Mouse (Mus musculus): ENCODE results near the gene Mmp7. TPM values are rescaled to one million over a fixed set of nuclear protein-coding genes. Genes with fewer than 3 reads are reported as not detected.

The Mmp7 gene
- polyA plus RNA-seq (2011; ENCODE audit: insufficient read depth, insufficient read length, low read depth, missing spikeins): not detected in 2 replicates

GRCm38 (mm10) chr9:7691790-7692189, at the start of gene Mmp7:
Mmp7 (plus strand) TSS chr9:7692090.
- H3K9me3 ChIP-seq (replicated peaks; ENCODE audit: control insufficient read depth, insufficient read depth, low read length, poor library complexity, severe bottlenecking): no peaks in the 10 kb centered on the region
- TF ChIP-seq CTCF (IDR thresholded peaks at IDR 0.05; ENCODE audit: low read depth, low read length): no peak
- no peak within 1 kb of the TSS for H3K9ac ChIP-seq (ENCODE audit: low read depth, poor library complexity, severe bottlenecking)
- no peaks in the 10 kb centered on the region for H3K27me3 ChIP-seq (ENCODE audit: control insufficient read depth, insufficient read depth, low read length, poor library complexity, severe bottlenecking)
- H3K36me3 ChIP-seq (ENCODE audit: control insufficient read depth, insufficient read depth, low read length, poor library complexity, severe bottlenecking): no peaks in the 10 kb centered on the region
- no peak within 1 kb of the TSS for H3K27ac ChIP-seq (ENCODE audit: insufficient read depth, low read length)
- no peak within 1 kb of the TSS for H3K4me3 ChIP-seq (ENCODE audit: low read depth, low read length)
- H3K4me1 ChIP-seq (ENCODE audit: control insufficient read depth, insufficient read depth, low read length): no peaks in the 10 kb centered on the region

GRCm38 (mm10) chr9:7647901-7648300, 44.0 kb upstream of the Mmp7 start:
- H3K27ac ChIP-seq (ENCODE audit: insufficient read depth, low read length): no peak overlapping the region
- H3K4me1 ChIP-seq (ENCODE audit: control insufficient read depth, insufficient read depth, low read length): no peaks in the 10 kb centered on the region
- no peak overlapping the region for H3K4me3 ChIP-seq (ENCODE audit: low read depth, low read length)
- no peaks in the 10 kb centered on the region for H3K9me3 ChIP-seq (replicated peaks; ENCODE audit: control insufficient read depth, insufficient read depth, low read length, poor library complexity, severe bottlenecking)
- no peaks in the 10 kb centered on the region for H3K36me3 ChIP-seq (ENCODE audit: control insufficient read depth, insufficient read depth, low read length, poor library complexity, severe bottlenecking)
- TF ChIP-seq POLR2A (IDR thresholded peaks at IDR 0.05; ENCODE audit: insufficient read depth, low read length) (no peak), EP300 (IDR thresholded peaks at IDR 0.05; ENCODE audit: insufficient read depth, low read depth, low read length) (no peak), CTCF (IDR thresholded peaks at IDR 0.05; ENCODE audit: low read depth, low read length) (no peak)
- no peaks in the 10 kb centered on the region for H3K27me3 ChIP-seq (ENCODE audit: control insufficient read depth, insufficient read depth, low read length, poor library complexity, severe bottlenecking)
- H3K9ac ChIP-seq (ENCODE audit: low read depth, poor library complexity, severe bottlenecking): no peak overlapping the region

DNA sequence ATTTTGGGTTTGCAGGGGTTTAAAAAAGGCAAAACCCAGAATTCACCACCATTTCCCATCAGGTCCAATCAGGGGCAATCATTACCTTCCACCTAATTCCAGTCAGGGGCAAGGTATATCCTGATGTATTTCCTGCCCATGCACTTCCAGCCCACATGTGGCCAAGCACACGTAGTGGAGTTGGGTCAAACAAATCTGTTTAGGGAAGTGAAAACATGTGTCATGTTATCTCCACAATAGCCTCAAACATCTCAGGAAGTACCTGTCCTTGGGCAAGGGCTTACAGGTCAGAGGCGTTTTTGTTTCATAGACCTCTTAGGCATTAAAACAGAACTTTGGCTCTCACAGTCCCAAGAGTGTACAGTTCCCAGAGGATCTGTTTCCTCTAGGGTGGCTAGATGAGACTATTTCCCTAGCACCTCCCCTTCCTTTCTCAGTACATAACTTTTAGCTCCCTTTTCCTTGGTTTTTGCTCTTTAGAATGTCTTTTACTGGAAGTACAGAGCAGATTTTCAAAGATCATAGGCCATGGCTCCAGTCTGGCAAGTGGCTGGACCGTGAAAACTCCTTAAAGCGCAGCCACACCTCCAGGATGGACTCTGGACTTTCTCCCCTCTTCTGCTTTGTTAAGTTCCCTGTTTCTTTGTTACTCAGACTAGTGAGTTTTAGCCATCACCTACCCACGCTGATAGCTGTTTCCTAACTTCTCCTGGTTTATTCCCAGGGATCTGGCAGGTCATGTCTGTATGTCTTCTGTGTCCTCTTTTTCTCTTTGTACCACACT, 41.3 kb upstream of the Mmp7 start:
- Histone ChIP-seq H3K36me3 (ENCODE audit: control insufficient read depth, insufficient read depth, low read length, poor library complexity, severe bottlenecking) (no peaks in the 10 kb centered on the region), H3K9ac (ENCODE audit: low read depth, poor library complexity, severe bottlenecking) (no peak overlapping the region), H3K27me3 (ENCODE audit: control insufficient read depth, insufficient read depth, low read length, poor library complexity, severe bottlenecking) (no peaks in the 10 kb centered on the region), H3K4me3 (ENCODE audit: low read depth, low read length) (no peak overlapping the region), H3K4me1 (ENCODE audit: control insufficient read depth, insufficient read depth, low read length) (no peaks in the 10 kb centered on the region), H3K27ac (ENCODE audit: insufficient read depth, low read length) (no peak overlapping the region), H3K9me3 (replicated peaks; ENCODE audit: control insufficient read depth, insufficient read depth, low read length, poor library complexity, severe bottlenecking) (no peaks in the 10 kb centered on the region)
- TF ChIP-seq POLR2A (IDR thresholded peaks at IDR 0.05; ENCODE audit: insufficient read depth, low read length): no peak
- no peak for TF ChIP-seq CTCF (IDR thresholded peaks at IDR 0.05; ENCODE audit: low read depth, low read length)
- TF ChIP-seq EP300 (IDR thresholded peaks at IDR 0.05; ENCODE audit: insufficient read depth, low read depth, low read length): no peak

DNA sequence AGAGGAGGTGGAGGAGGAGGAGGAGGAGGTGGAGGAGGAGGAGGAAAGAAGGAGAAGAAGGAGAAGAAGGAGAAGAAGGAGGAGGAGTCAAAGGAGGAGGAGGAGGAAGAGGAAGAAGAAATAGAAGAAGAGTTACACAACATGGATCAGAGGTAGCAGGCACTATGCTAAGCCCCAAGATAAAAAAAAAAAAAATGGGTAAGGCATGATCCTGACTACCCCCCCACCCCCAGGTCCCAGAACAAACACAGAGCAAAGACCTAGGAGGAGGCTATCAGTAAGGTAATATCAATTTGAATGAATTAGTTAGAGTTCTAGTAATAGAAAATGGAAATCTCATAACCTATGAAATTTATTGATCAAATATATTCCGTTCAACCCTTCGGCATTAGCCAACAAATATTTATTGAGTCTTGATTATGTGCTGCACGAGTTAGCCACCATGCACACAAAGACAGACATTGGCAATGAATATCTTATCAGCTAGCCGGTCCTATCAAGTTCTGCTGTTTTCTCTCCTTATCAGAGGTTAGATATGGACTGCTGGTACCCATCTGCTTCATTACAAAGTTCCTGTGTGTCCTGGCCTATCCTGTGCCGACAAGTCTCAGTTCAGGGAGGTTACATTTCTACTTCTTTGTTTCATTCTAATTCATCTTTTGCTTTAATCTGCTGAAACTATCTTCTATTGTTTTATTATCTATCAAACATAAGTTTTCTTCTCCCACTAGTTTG, 39.4 kb upstream of the Mmp7 start:
- Histone ChIP-seq H3K27me3 (ENCODE audit: control insufficient read depth, insufficient read depth, low read length, poor library complexity, severe bottlenecking) (no peaks in the 10 kb centered on the region), H3K4me3 (ENCODE audit: low read depth, low read length) (no peak overlapping the region), H3K9me3 (replicated peaks; ENCODE audit: control insufficient read depth, insufficient read depth, low read length, poor library complexity, severe bottlenecking) (no peaks in the 10 kb centered on the region)

DNA sequence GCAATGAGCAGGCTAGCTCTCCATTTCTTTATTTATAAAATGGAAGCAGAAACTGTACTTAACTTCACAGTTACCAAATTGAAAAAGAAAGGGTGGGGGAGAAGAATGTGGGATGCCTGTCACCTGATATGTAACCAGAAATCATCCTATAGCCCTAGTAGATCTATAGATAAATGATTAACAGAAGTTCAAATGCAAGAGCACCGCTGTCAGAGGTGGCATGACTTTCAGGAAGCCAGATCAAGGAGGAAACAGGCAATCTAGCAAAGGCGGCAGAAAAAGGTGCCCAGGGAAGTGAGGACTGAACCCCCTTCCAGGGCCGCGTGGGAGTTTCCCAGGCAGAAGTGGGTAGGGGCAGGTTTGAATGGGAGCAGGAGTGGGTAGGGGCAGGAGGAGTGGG, 33.9 kb upstream of the Mmp7 start:
- Histone ChIP-seq H3K4me3 (ENCODE audit: low read depth, low read length) (no peak overlapping the region), H3K36me3 (ENCODE audit: control insufficient read depth, insufficient read depth, low read length, poor library complexity, severe bottlenecking) (no peaks in the 10 kb centered on the region), H3K27me3 (ENCODE audit: control insufficient read depth, insufficient read depth, low read length, poor library complexity, severe bottlenecking) (no peaks in the 10 kb centered on the region), H3K9ac (ENCODE audit: low read depth, poor library complexity, severe bottlenecking) (no peak overlapping the region), H3K9me3 (replicated peaks; ENCODE audit: control insufficient read depth, insufficient read depth, low read length, poor library complexity, severe bottlenecking) (no peaks in the 10 kb centered on the region), H3K4me1 (ENCODE audit: control insufficient read depth, insufficient read depth, low read length) (no peaks in the 10 kb centered on the region), H3K27ac (ENCODE audit: insufficient read depth, low read length) (no peak overlapping the region)
- no peak for TF ChIP-seq EP300 (IDR thresholded peaks at IDR 0.05; ENCODE audit: insufficient read depth, low read depth, low read length)
- no peak for TF ChIP-seq POLR2A (IDR thresholded peaks at IDR 0.05; ENCODE audit: insufficient read depth, low read length)
- TF ChIP-seq CTCF (IDR thresholded peaks at IDR 0.05; ENCODE audit: low read depth, low read length): no peak

More for the DNA sequence above, 39.4 kb upstream of the Mmp7 start:
- no peaks in the 10 kb centered on the region for H3K36me3 ChIP-seq (ENCODE audit: control insufficient read depth, insufficient read depth, low read length, poor library complexity, severe bottlenecking)
- no peak for TF ChIP-seq EP300 (IDR thresholded peaks at IDR 0.05; ENCODE audit: insufficient read depth, low read depth, low read length)
- no peak for TF ChIP-seq POLR2A (IDR thresholded peaks at IDR 0.05; ENCODE audit: insufficient read depth, low read length)
- TF ChIP-seq CTCF (IDR thresholded peaks at IDR 0.05; ENCODE audit: low read depth, low read length): no peak
- no peaks in the 10 kb centered on the region for H3K4me1 ChIP-seq (ENCODE audit: control insufficient read depth, insufficient read depth, low read length)
- no peak overlapping the region for H3K9ac ChIP-seq (ENCODE audit: low read depth, poor library complexity, severe bottlenecking)
- no peak overlapping the region for H3K27ac ChIP-seq (ENCODE audit: insufficient read depth, low read length)

GRCm38 (mm10) chr9:7659469-7660020, 32.3 kb upstream of the Mmp7 start:
- Histone ChIP-seq H3K4me3 (ENCODE audit: low read depth, low read length) (no peak overlapping the region), H3K9me3 (replicated peaks; ENCODE audit: control insufficient read depth, insufficient read depth, low read length, poor library complexity, severe bottlenecking) (no peaks in the 10 kb centered on the region), H3K27me3 (ENCODE audit: control insufficient read depth, insufficient read depth, low read length, poor library complexity, severe bottlenecking) (no peaks in the 10 kb centered on the region), H3K27ac (ENCODE audit: insufficient read depth, low read length) (no peak overlapping the region), H3K36me3 (ENCODE audit: control insufficient read depth, insufficient read depth, low read length, poor library complexity, severe bottlenecking) (no peaks in the 10 kb centered on the region), H3K4me1 (ENCODE audit: control insufficient read depth, insufficient read depth, low read length) (no peaks in the 10 kb centered on the region), H3K9ac (ENCODE audit: low read depth, poor library complexity, severe bottlenecking) (no peak overlapping the region)
- TF ChIP-seq POLR2A (IDR thresholded peaks at IDR 0.05; ENCODE audit: insufficient read depth, low read length): no peak
- TF ChIP-seq CTCF (IDR thresholded peaks at IDR 0.05; ENCODE audit: low read depth, low read length): no peak
- TF ChIP-seq EP300 (IDR thresholded peaks at IDR 0.05; ENCODE audit: insufficient read depth, low read depth, low read length): no peak

Measured in ES-Bruce4 (cell line).